Mouse (Mus musculus) kidney, embryonic 15.5 days (tissue): ENCODE results near the gene Egflam. TPM values are rescaled to one million over a fixed set of nuclear protein-coding genes. Genes with fewer than 3 reads are reported as not detected.
A peak's percentile ranks its signal among the peaks of the same experiment; 100 is the strongest.

Experiments
- ATAC-seq: fragments of 200-750 bp; cut with Nextera tagmentation; replicated peaks from 2 replicates; pipeline ENCODE4 v1.8.0; 2017; ENCODE audit warnings: moderate TSS enrichment; ENCODE audit not compliant: low FRiP score
- H3K27ac ChIP-seq: fragments of 300-500 bp; sonication (generic); 2 replicates; pipeline ENCODE4 v1.5.1; 2015; ENCODE audit warnings: mild to moderate bottlenecking, inconsistent platforms
- H3K27me3 ChIP-seq: fragments of 300-500 bp; sonication (generic); 2 replicates; pipeline ENCODE4 v1.6.1; 2015; ENCODE audit warnings: inconsistent platforms
- H3K36me3 ChIP-seq: fragments of 300-500 bp; sonication (generic); 2 replicates; pipeline ENCODE4 v1.6.1; 2015; ENCODE audit warnings: inconsistent platforms
- H3K4me1 ChIP-seq: fragments of 300-500 bp; sonication (generic); 2 replicates; pipeline ENCODE4 v1.6.1; 2015; ENCODE audit warnings: inconsistent platforms
- H3K4me2 ChIP-seq: fragments of 300-500 bp; sonication (generic); 2 replicates; pipeline ENCODE4 v1.6.1; 2015; ENCODE audit warnings: moderate library complexity, mild to moderate bottlenecking, inconsistent platforms
- H3K4me3 ChIP-seq: fragments of 300-500 bp; sonication (generic); replicated peaks from 2 replicates; pipeline ENCODE4 v1.5.1; 2015; ENCODE audit warnings: mild to moderate bottlenecking, inconsistent platforms
- H3K9ac ChIP-seq: fragments of 300-500 bp; sonication (generic); 2 replicates; pipeline ENCODE4 v1.6.1; 2015; ENCODE audit warnings: mild to moderate bottlenecking, inconsistent platforms
- H3K9me3 ChIP-seq: fragments of 300-500 bp; sonication (generic); replicated peaks from 2 replicates; pipeline ENCODE4 v1.6.1; 2016; ENCODE audit warnings: inconsistent platforms
- WGBS: fragments of 180-500 bp; shearing (Covaris S2); methylation state at CpG from one replicate; pipeline ENCODE4 v1.1.7; 2015; ENCODE audit warnings: mixed read lengths; 5-methylcytosine and 5-hydroxymethylcytosine counted together
- polyA plus RNA-seq: library from polyadenylated mRNA; unstranded; fragments of >200 nt; fragmentation: Nextera tagmentation; extraction: Ambion mirVana; gene quantifications from 2 replicates; pipeline ENCODE4 v1.2.1, GENCODE M21; 2015

Egflam gene
- polyA plus RNA-seq, 1 experiment from 2014 or later: 20.4 TPM

- WGBS: 97% methylated on average over 2 of the region's 2 CpGs
- Histone ChIP-seq H3K9me3 (no peaks in the 10 kb centered on the region), H3K9ac (no peak overlapping the region), H3K36me3 (peaks cover 43% of the 10 kb centered on the region), H3K27ac (no peak overlapping the region), H3K27me3 (no peaks in the 10 kb centered on the region), H3K4me2 (no peak overlapping the region), H3K4me3 (no peak overlapping the region), H3K4me1 (peaks cover 7% of the 10 kb centered on the region)
- no peak for ATAC-seq
Observed at GRCm38 (mm10) chr15:7192582-7192981, 205.6 kb downstream of the Egflam start.

GRCm38 (mm10) chr15:7191074-7191473, 207.1 kb downstream of the Egflam start:
- no peak for ATAC-seq
- Histone ChIP-seq H3K27ac (no peak overlapping the region), H3K4me3 (no peak overlapping the region), H3K9me3 (no peaks in the 10 kb centered on the region), H3K9ac (no peak overlapping the region), H3K4me2 (no peak overlapping the region), H3K4me1 (peaks cover 7% of the 10 kb centered on the region), H3K36me3 (peaks cover 58% of the 10 kb centered on the region), H3K27me3 (no peaks in the 10 kb centered on the region)
- WGBS: 75% methylated on average over 4 of the region's 4 CpGs

- no peak overlapping the region for H3K9ac ChIP-seq
- H3K36me3 ChIP-seq: peaks cover 70% of the 10 kb centered on the region
- 78% methylated on average over 22 of the region's 22 CpGs for WGBS
- ATAC-seq: no peak
- H3K4me1 ChIP-seq: peaks cover 7% of the 10 kb centered on the region
- H3K4me2 ChIP-seq: no peak overlapping the region
- no peak overlapping the region for H3K4me3 ChIP-seq
- no peak overlapping the region for H3K27ac ChIP-seq
- no peaks in the 10 kb centered on the region for H3K9me3 ChIP-seq
- H3K27me3 ChIP-seq: no peaks in the 10 kb centered on the region
Observed at GRCm38 (mm10) chr15:7189678-7190454, 208.3 kb downstream of the Egflam start.

GRCm38 (mm10) chr15:7187682-7188081, 210.5 kb downstream of the Egflam start:
- 86% methylated on average over 6 of the region's 6 CpGs for WGBS
- Histone ChIP-seq H3K27me3 (no peaks in the 10 kb centered on the region), H3K27ac (no peak overlapping the region), H3K36me3 (peaks cover 82% of the 10 kb centered on the region), H3K4me2 (no peak overlapping the region), H3K9me3 (no peaks in the 10 kb centered on the region), H3K4me1 (no peaks in the 10 kb centered on the region), H3K4me3 (no peak overlapping the region), H3K9ac (no peak overlapping the region)
- no peak for ATAC-seq

- WGBS: 71% methylated on average over 6 of the region's 6 CpGs
- Histone ChIP-seq H3K27me3 (no peaks in the 10 kb centered on the region), H3K27ac (no peak overlapping the region), H3K36me3 (peaks cover 75% of the 10 kb centered on the region), H3K4me2 (no peak overlapping the region), H3K4me1 (no peaks in the 10 kb centered on the region), H3K9me3 (no peaks in the 10 kb centered on the region), H3K4me3 (no peak overlapping the region), H3K9ac (no peak overlapping the region)
- ATAC-seq: no peak
Observed at GRCm38 (mm10) chr15:7180576-7180975, 217.6 kb downstream of the Egflam start.

GRCm38 (mm10) chr15:7173776-7174175, 224.4 kb downstream of the Egflam start:
- no peak overlapping the region for H3K9ac ChIP-seq
- H3K27ac ChIP-seq: no peak overlapping the region
- H3K36me3 ChIP-seq: peaks cover 68% of the 10 kb centered on the region
- H3K4me2 ChIP-seq: no peak overlapping the region
- WGBS: 91% methylated on average over 8 of the region's 8 CpGs
- no peaks in the 10 kb centered on the region for H3K9me3 ChIP-seq
- H3K4me3 ChIP-seq: no peak overlapping the region
- H3K4me1 ChIP-seq: 0 out of 2 replicates have a peak, but pooled peaks cover 2% of the 10 kb centered on the region
- no peak for ATAC-seq
- H3K27me3 ChIP-seq: no peaks in the 10 kb centered on the region

GRCm38 (mm10) chr15:7173346-7173745, 224.8 kb downstream of the Egflam start:
- WGBS: 77% methylated on average over 7 of the region's 7 CpGs
- no peak for ATAC-seq
- Histone ChIP-seq H3K36me3 (peaks cover 68% of the 10 kb centered on the region), H3K4me1 (0 out of 2 replicates have a peak, but pooled peaks cover 2% of the 10 kb centered on the region), H3K9me3 (no peaks in the 10 kb centered on the region), H3K4me2 (no peak overlapping the region), H3K27me3 (no peaks in the 10 kb centered on the region), H3K4me3 (no peak overlapping the region), H3K27ac (no peak overlapping the region), H3K9ac (no peak overlapping the region)

- WGBS: 53% methylated on average over 2 of the region's 2 CpGs
- Histone ChIP-seq H3K4me1 (peaks cover 5% of the 10 kb centered on the region), H3K27ac (no peak overlapping the region), H3K4me2 (no peak overlapping the region), H3K9me3 (no peaks in the 10 kb centered on the region), H3K4me3 (no peak overlapping the region), H3K27me3 (no peaks in the 10 kb centered on the region), H3K36me3 (peaks cover 63% of the 10 kb centered on the region), H3K9ac (no peak overlapping the region)
- ATAC-seq: no peak
Observed at GRCm38 (mm10) chr15:7172875-7173274, 225.3 kb downstream of the Egflam start.

GRCm38 (mm10) chr15:7167906-7168532, 230.2 kb downstream of the Egflam start:
- no peak overlapping the region for H3K27ac ChIP-seq
- no peak overlapping the region for H3K9ac ChIP-seq
- ATAC-seq: 0 out of 2 replicates have a peak, but pooled peaks have one; percentile 61
- 36% methylated on average over 11 of the region's 11 CpGs for WGBS
- no peaks in the 10 kb centered on the region for H3K27me3 ChIP-seq
- H3K36me3 ChIP-seq: peaks cover 56% of the 10 kb centered on the region
- no peaks in the 10 kb centered on the region for H3K9me3 ChIP-seq
- H3K4me1 ChIP-seq: peaks cover 29% of the 10 kb centered on the region
- no peak overlapping the region for H3K4me3 ChIP-seq
- no peak overlapping the region for H3K4me2 ChIP-seq

GRCm38 (mm10) chr15:7167238-7167905, 230.8 kb downstream of the Egflam start:
- H3K27me3 ChIP-seq: no peaks in the 10 kb centered on the region
- no peak overlapping the region for H3K4me3 ChIP-seq
- H3K4me2 ChIP-seq: no peak overlapping the region
- H3K4me1 ChIP-seq: peaks cover 30% of the 10 kb centered on the region
- no peak overlapping the region for H3K9ac ChIP-seq
- ATAC-seq: peak; percentile 69
- no peaks in the 10 kb centered on the region for H3K9me3 ChIP-seq
- no peak overlapping the region for H3K27ac ChIP-seq
- WGBS: 66% methylated on average over 10 of the region's 10 CpGs
- H3K36me3 ChIP-seq: peaks cover 60% of the 10 kb centered on the region

GRCm38 (mm10) chr15:7166735-7167134, 231.5 kb downstream of the Egflam start:
- no peak for ATAC-seq
- 65% methylated on average over 9 of the region's 9 CpGs for WGBS

GRCm38 (mm10) chr15:7163851-7164250, 234.3 kb downstream of the Egflam start:
- H3K27ac ChIP-seq: 0 out of 2 replicates have a peak overlapping the region, but pooled peaks have one; percentile 22
- no peak overlapping the region for H3K4me2 ChIP-seq
- ATAC-seq: no peak
- WGBS: 69% methylated on average over 6 of the region's 6 CpGs
- no peak overlapping the region for H3K9ac ChIP-seq
- H3K27me3 ChIP-seq: no peaks in the 10 kb centered on the region
- H3K36me3 ChIP-seq: peaks cover 67% of the 10 kb centered on the region
- H3K9me3 ChIP-seq: no peaks in the 10 kb centered on the region
- peaks cover 30% of the 10 kb centered on the region for H3K4me1 ChIP-seq
- no peak overlapping the region for H3K4me3 ChIP-seq

More at GRCm38 (mm10) chr15:7166735-7167134, 231.5 kb downstream of the Egflam start:
- H3K27me3 ChIP-seq: no peaks in the 10 kb centered on the region
- H3K27ac ChIP-seq: no peak overlapping the region
- no peaks in the 10 kb centered on the region for H3K9me3 ChIP-seq
- H3K36me3 ChIP-seq: peaks cover 64% of the 10 kb centered on the region
- H3K4me1 ChIP-seq: peaks cover 30% of the 10 kb centered on the region
- no peak overlapping the region for H3K9ac ChIP-seq
- H3K4me2 ChIP-seq: no peak overlapping the region
- no peak overlapping the region for H3K4me3 ChIP-seq
